Mouse (Mus musculus): ENCODE results near the gene Fastk. TPM values are rescaled to one million over a fixed set of nuclear protein-coding genes. Genes with fewer than 3 reads are reported as not detected.

Fastk gene
- polyA plus RNA-seq, 1 experiment = 291 TPM

GRCm38 (mm10) chr5:24427285-24427633 is 17.8 kb downstream of the Fastk start:
- Histone ChIP-seq H3K27ac (ENCODE audit: insufficient read depth, low read depth, low read length) (no peak overlapping the region), H3K27me3 (replicated peaks; ENCODE audit: control insufficient read depth, insufficient read depth, low read length) (no peaks in the 10 kb centered on the region), H3K4me1 (ENCODE audit: control insufficient read depth, insufficient read depth, low read length) (peaks cover 16% of the 10 kb centered on the region; the same call in 1 of the 2 replicates), H3K36me3 (ENCODE audit: control insufficient read depth, insufficient read depth, low read length) (peaks cover 2% of the 10 kb centered on the region; the same call in 1 of the 2 replicates), H3K4me3 (ENCODE audit: insufficient read depth, low read depth, low read length) (no peak overlapping the region)
- no peak for DNase-seq
- 39% methylated on average over 12 of the region's 12 CpGs for WGBS
- no peak for TF ChIP-seq CTCF (conservative IDR thresholded peaks at IDR 0.05; ENCODE audit: insufficient read depth, insufficient read length, low read depth, low read length)
- no peak for TF ChIP-seq POLR2A (IDR thresholded peaks at IDR 0.05; ENCODE audit: low read depth, low read length)

DNA sequence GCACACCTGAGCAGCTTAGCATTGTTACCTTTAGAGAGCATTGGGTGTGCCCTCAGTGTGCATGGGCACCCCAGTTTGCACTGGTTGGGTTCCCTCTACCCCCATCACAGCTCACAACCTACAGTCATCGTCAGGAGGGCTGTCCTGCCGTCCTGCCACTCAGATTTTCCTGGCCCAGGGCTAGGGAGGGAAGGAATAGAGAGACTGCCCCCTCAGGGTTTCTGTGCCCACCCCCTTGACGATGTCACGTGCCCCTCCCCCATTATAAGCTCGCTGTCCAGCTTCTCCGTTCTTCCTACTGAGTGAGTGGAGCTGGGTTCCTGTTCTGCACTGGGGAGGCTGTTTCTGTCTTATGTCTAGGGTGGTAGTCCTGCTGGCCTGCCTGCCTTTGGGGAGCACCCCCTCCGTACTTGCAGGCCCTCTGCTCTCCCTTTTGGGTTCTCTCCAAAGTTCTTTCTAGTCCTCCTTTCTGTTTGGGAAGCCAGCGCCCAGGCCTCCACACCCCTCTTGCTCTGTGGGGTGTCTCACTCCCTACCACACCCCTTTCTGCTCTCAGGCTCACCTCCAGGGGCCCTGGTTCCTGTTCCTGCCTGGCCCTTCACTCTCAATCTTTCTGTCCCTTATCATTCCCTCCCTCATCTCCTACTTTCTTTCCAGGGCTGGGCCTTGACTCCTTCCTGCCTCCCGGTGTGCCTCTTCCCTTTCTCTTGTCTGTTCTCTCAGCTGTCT is 18.4 kb downstream of the Fastk start:
- DNase-seq = no peak
- WGBS = 32% methylated on average over 9 of the region's 9 CpGs
- no peak overlapping the region for H3K4me3 ChIP-seq (ENCODE audit: insufficient read depth, low read depth, low read length)
- TF ChIP-seq POLR2A (IDR thresholded peaks at IDR 0.05; ENCODE audit: low read depth, low read length) (no peak), CTCF (conservative IDR thresholded peaks at IDR 0.05; ENCODE audit: insufficient read depth, insufficient read length, low read depth, low read length) (no peak)
- no peaks in the 10 kb centered on the region for H3K27me3 ChIP-seq (replicated peaks; ENCODE audit: control insufficient read depth, insufficient read depth, low read length)
- H3K27ac ChIP-seq (ENCODE audit: insufficient read depth, low read depth, low read length) = no peak overlapping the region
- peaks cover 2% of the 10 kb centered on the region; the same call in 1 of the 2 replicates for H3K36me3 ChIP-seq (ENCODE audit: control insufficient read depth, insufficient read depth, low read length)
- H3K4me1 ChIP-seq (ENCODE audit: control insufficient read depth, insufficient read depth, low read length) = peaks cover 16% of the 10 kb centered on the region; the same call in 1 of the 2 replicates

GRCm38 (mm10) chr5:24426037-24426432 is 19.1 kb downstream of the Fastk start:
- TF ChIP-seq POLR2A (IDR thresholded peaks at IDR 0.05; ENCODE audit: low read depth, low read length) = no peak
- TF ChIP-seq CTCF (conservative IDR thresholded peaks at IDR 0.05; ENCODE audit: insufficient read depth, insufficient read length, low read depth, low read length) = no peak
- WGBS = 7% methylated on average over 10 of the region's 10 CpGs
- H3K27ac ChIP-seq (ENCODE audit: insufficient read depth, low read depth, low read length) = peak overlapping the region; percentile 3; the same call in 1 of the 2 replicates
- H3K27me3 ChIP-seq (replicated peaks; ENCODE audit: control insufficient read depth, insufficient read depth, low read length) = no peaks in the 10 kb centered on the region
- peak overlapping the region; percentile 70 for H3K4me3 ChIP-seq (ENCODE audit: insufficient read depth, low read depth, low read length)
- peaks cover 16% of the 10 kb centered on the region; the same call in 1 of the 2 replicates for H3K4me1 ChIP-seq (ENCODE audit: control insufficient read depth, insufficient read depth, low read length)
- DNase-seq = no peak
- peaks cover 2% of the 10 kb centered on the region; the same call in 1 of the 2 replicates for H3K36me3 ChIP-seq (ENCODE audit: control insufficient read depth, insufficient read depth, low read length)

DNA sequence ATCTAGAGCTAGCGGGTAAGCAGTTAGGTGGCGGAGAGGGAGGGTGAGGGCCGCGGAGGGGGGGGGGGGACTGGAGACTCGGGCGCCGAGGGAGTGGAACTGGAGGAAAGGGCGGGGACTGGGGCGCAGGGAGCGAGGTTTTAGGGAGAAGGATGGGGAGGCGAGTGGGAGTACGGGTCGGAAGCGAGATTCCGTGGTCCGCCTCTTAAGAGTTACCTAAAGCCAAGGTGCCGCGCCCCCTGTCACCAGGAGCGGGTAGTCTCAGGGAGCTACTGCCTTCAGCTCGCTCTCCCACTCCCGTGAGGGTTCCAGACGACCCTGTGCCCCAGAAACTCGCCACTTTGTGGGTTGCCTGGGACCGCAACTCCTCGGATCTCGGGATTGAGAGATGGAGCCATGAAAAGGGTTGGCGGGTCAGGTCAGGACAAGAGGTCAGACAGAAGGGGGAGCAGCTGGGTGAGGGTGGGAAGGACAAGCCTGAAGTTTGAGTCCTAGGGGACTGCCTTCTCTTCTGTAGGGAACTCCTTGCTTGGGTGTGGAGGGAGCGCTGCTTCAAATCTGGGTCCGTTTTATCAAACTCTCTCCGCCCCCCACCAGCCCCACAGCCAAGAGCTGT is 19.6 kb downstream of the Fastk start:
- DNase-seq = no peak
- 2% methylated on average over 29 of the region's 30 CpGs for WGBS
- peak overlapping the region; percentile 70 for H3K4me3 ChIP-seq (ENCODE audit: insufficient read depth, low read depth, low read length)
- H3K27me3 ChIP-seq (replicated peaks; ENCODE audit: control insufficient read depth, insufficient read depth, low read length) = no peaks in the 10 kb centered on the region
- peaks cover 16% of the 10 kb centered on the region; the same call in 1 of the 2 replicates for H3K4me1 ChIP-seq (ENCODE audit: control insufficient read depth, insufficient read depth, low read length)
- H3K27ac ChIP-seq (ENCODE audit: insufficient read depth, low read depth, low read length) = peak overlapping the region; percentile 3
- TF ChIP-seq POLR2A (IDR thresholded peaks at IDR 0.05; ENCODE audit: low read depth, low read length) = no peak
- no peak for TF ChIP-seq CTCF (conservative IDR thresholded peaks at IDR 0.05; ENCODE audit: insufficient read depth, insufficient read length, low read depth, low read length)
- H3K36me3 ChIP-seq (ENCODE audit: control insufficient read depth, insufficient read depth, low read length) = no peaks in the 10 kb centered on the region; the same call in 1 of the 2 replicates

- peak overlapping the region; percentile 70 for H3K4me3 ChIP-seq (ENCODE audit: insufficient read depth, low read depth, low read length)
- H3K27me3 ChIP-seq (replicated peaks; ENCODE audit: control insufficient read depth, insufficient read depth, low read length) = no peaks in the 10 kb centered on the region
- H3K27ac ChIP-seq (ENCODE audit: insufficient read depth, low read depth, low read length) = peak overlapping the region; percentile 99
- WGBS = under 1% methylated on average over 58 of the region's 60 CpGs
- no peaks in the 10 kb centered on the region; the same call in 1 of the 2 replicates for H3K36me3 ChIP-seq (ENCODE audit: control insufficient read depth, insufficient read depth, low read length)
- H3K4me1 ChIP-seq (ENCODE audit: control insufficient read depth, insufficient read depth, low read length) = peaks cover 16% of the 10 kb centered on the region; the same call in 1 of the 2 replicates
- TF ChIP-seq CTCF (conservative IDR thresholded peaks at IDR 0.05; ENCODE audit: insufficient read depth, insufficient read length, low read depth, low read length) (no peak), POLR2A (IDR thresholded peaks at IDR 0.05; ENCODE audit: low read depth, low read length) (no peak)
- DNase-seq = peak; percentile 90
These were observed 20.2 kb downstream of the Fastk start for GRCm38 (mm10) chr5:24424861-24425411.

- no peaks in the 10 kb centered on the region for H3K27me3 ChIP-seq (replicated peaks; ENCODE audit: control insufficient read depth, insufficient read depth, low read length)
- H3K4me1 ChIP-seq (ENCODE audit: control insufficient read depth, insufficient read depth, low read length) = peaks cover 16% of the 10 kb centered on the region; the same call in 1 of the 2 replicates
- no peak for DNase-seq
- TF ChIP-seq POLR2A (IDR thresholded peaks at IDR 0.05; ENCODE audit: low read depth, low read length) = no peak
- no peak for TF ChIP-seq CTCF (conservative IDR thresholded peaks at IDR 0.05; ENCODE audit: insufficient read depth, insufficient read length, low read depth, low read length)
- peak overlapping the region; percentile 70 for H3K4me3 ChIP-seq (ENCODE audit: insufficient read depth, low read depth, low read length)
- H3K27ac ChIP-seq (ENCODE audit: insufficient read depth, low read depth, low read length) = peak overlapping the region; percentile 99
- H3K36me3 ChIP-seq (ENCODE audit: control insufficient read depth, insufficient read depth, low read length) = no peaks in the 10 kb centered on the region
- WGBS = 4% methylated on average over 21 of the region's 21 CpGs
These were observed 20.9 kb downstream of the Fastk start for GRCm38 (mm10) chr5:24424004-24424781.

Measured in kidney, adult 2 months (tissue).